Mouse (Mus musculus) liver, postnatal 0 days (tissue): ENCODE data around the gene Keap1. TPM values are rescaled to one million over a fixed set of nuclear protein-coding genes. Genes with fewer than 3 reads are reported as not detected.

Experiments used
- ATAC-seq: fragments of 200-750 bp; cut with Nextera tagmentation; 2 replicates; pipeline ENCODE4 v1.8.0; 2017; ENCODE audit warnings: mild to moderate bottlenecking, moderate library complexity
- DNase-seq: peaks from one replicate; pipeline ENCODE4 v3.0.0-alpha.2; 2016
- H3K27ac ChIP-seq: fragments of 300-500 bp; sonication (generic); 2 replicates; pipeline ENCODE4 v1.5.1; 2014; ENCODE audit warnings: antibody characterized with exemption, moderate library complexity, mild to moderate bottlenecking, low read depth
- H3K27me3 ChIP-seq: fragments of 300-500 bp; sonication (generic); 2 replicates; pipeline ENCODE4 v1.6.1; 2014; ENCODE audit warnings: low read length, control low read depth, mixed read lengths; ENCODE audit not compliant: insufficient read depth
- H3K36me3 ChIP-seq: fragments of 300-500 bp; sonication (generic); replicated peaks from 2 replicates; pipeline ENCODE4 v1.6.1; 2014; ENCODE audit warnings: mild to moderate bottlenecking, control low read depth, low read length, moderate library complexity, mixed read lengths; ENCODE audit not compliant: insufficient read depth
- H3K4me1 ChIP-seq: fragments of 300-500 bp; sonication (generic); 2 replicates; pipeline ENCODE4 v1.6.1; 2014; ENCODE audit warnings: antibody characterized with exemption, mild to moderate bottlenecking, control low read depth; ENCODE audit not compliant: insufficient read depth
- H3K4me2 ChIP-seq: fragments of 300-500 bp; sonication (generic); 2 replicates; pipeline ENCODE4 v1.6.1; 2014; ENCODE audit warnings: low read depth, mild to moderate bottlenecking, low read length, moderate library complexity, mixed read lengths
- H3K4me3 ChIP-seq: fragments of 300-500 bp; sonication (generic); 2 replicates; pipeline ENCODE4 v1.5.1; 2014; ENCODE audit warnings: low read depth, low read length
- H3K9ac ChIP-seq: fragments of 300-500 bp; sonication (generic); replicated peaks from 2 replicates; pipeline ENCODE4 v1.6.1; 2014; ENCODE audit warnings: mild to moderate bottlenecking, moderate library complexity
- H3K9me3 ChIP-seq: fragments of 300-500 bp; sonication (generic); 2 replicates; pipeline ENCODE4 v1.6.1; 2016; ENCODE audit warnings: mild to moderate bottlenecking, control low read depth, low read length, mixed read lengths
- CTCF ChIP-seq: sonication (generic); IDR thresholded peaks from 2 replicates; pipeline ENCODE4 v1.5.1; 2016; ENCODE audit warnings: antibody characterized with exemption, low read depth
- EP300 ChIP-seq: IDR thresholded peaks from 2 replicates; pipeline ENCODE4 v1.6.1; 2016; ENCODE audit warnings: antibody characterized with exemption, low read depth, mild to moderate bottlenecking
- WGBS: fragments of 180-500 bp; shearing (Covaris S2); extraction: QIAGEN DNeasy Blood & Tissue Kit; methylation state at CpG from one replicate; pipeline ENCODE4 v1.1.7; 2014; ENCODE audit not compliant: insufficient replicate concordance; 5-methylcytosine and 5-hydroxymethylcytosine counted together
- polyA plus RNA-seq: library from polyadenylated mRNA; unstranded; fragments of >200 nt; fragmentation: Nextera tagmentation; extraction: Ambion mirVana; gene quantifications from 2 replicates; pipeline ENCODE4 v1.2.1, GENCODE M21; 2015

Gene Keap1
- polyA plus RNA-seq, 1 experiment from 2014 or later = 26.5 TPM

- Histone ChIP-seq H3K36me3 (peaks cover 11% of the 10 kb centered on the region), H3K4me1 (peaks cover 8% of the 10 kb centered on the region), H3K4me3 (no peak overlapping the region), H3K27me3 (no peaks in the 10 kb centered on the region), H3K4me2 (no peak overlapping the region), H3K27ac (no peak overlapping the region), H3K9me3 (no peaks in the 10 kb centered on the region), H3K9ac (no peak overlapping the region)
- TF ChIP-seq CTCF = no peak
- ATAC-seq (no peak), DNase-seq (no peak)
- WGBS = 82% methylated on average over 3 of the region's 3 CpGs
Observed at GRCm38 (mm10) chr9:21190670-21191069, 48.5 kb downstream of the Keap1 start.

DNA sequence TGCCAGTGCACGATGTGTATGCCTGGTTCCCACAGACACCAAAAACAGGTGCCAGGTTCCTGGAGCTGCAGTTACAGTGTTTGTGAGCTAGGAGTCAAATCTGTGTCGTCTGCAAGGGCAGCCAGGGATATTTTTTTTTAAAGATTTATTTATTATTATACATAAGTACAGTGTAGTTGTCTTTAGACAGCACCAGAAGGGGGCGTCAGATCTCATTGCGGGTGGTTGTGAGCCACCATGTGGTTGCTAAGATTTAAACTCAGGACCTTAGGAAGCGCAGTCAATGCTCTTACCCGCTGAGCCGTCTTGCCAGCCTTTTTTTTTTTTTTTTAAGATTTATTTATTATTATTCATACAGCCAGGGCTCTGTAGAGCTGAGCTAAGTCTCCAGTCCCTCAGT, 49.3 kb downstream of the Keap1 start:
- WGBS = 42% methylated on average over 7 of the region's 7 CpGs
- no peaks in the 10 kb centered on the region for H3K27me3 ChIP-seq
- TF ChIP-seq CTCF = peak; percentile 44
- TF ChIP-seq EP300 = no peak
- H3K4me1 ChIP-seq = peaks cover 12% of the 10 kb centered on the region
- H3K9ac ChIP-seq = no peak overlapping the region
- no peak overlapping the region for H3K4me2 ChIP-seq
- H3K9me3 ChIP-seq = no peaks in the 10 kb centered on the region
- no peak for ATAC-seq
- no peak overlapping the region for H3K4me3 ChIP-seq
- no peak for DNase-seq
- no peak overlapping the region for H3K27ac ChIP-seq
- H3K36me3 ChIP-seq = peaks cover 11% of the 10 kb centered on the region

DNA sequence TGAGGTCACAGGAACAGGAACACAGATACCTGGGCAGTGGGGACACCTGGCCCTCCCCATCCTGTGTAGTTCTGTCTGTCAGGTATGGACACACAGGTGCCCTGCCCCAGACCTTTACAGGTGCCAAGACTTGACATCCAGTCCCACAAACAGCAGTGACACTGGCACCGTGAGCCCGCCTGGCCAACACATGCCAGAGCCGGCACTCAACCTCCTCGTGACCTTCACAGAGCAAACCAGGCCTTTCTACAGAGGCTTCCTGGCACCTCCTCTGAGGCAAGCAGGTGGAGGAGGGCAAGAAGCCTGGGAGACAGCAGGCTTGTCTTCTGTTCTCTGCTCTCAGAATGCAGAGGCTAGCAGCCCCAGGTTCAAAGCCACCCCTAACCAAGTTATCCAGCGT, 53.7 kb downstream of the Keap1 start:
- H3K27ac ChIP-seq = no peak overlapping the region
- 86% methylated on average over 5 of the region's 5 CpGs for WGBS

GRCm38 (mm10) chr9:21184733-21185132, 54.4 kb downstream of the Keap1 start:
- Histone ChIP-seq H3K27me3 (no peaks in the 10 kb centered on the region), H3K4me2 (peak overlapping the region; percentile 76), H3K4me1 (peaks cover 35% of the 10 kb centered on the region), H3K9me3 (no peaks in the 10 kb centered on the region), H3K27ac (no peak overlapping the region), H3K36me3 (no peaks in the 10 kb centered on the region), H3K9ac (no peak overlapping the region), H3K4me3 (peak overlapping the region; percentile 55; the same call in 1 of the 2 replicates)
- TF ChIP-seq EP300 (no peak), CTCF (no peak)
- ATAC-seq (no peak; the same call in 1 of the 2 replicates), DNase-seq (peak; percentile 61)
- WGBS = 50% methylated on average over 2 of the region's 2 CpGs

More for the DNA sequence above, 53.7 kb downstream of the Keap1 start:
- no peak for ATAC-seq
- no peak overlapping the region for H3K4me2 ChIP-seq
- TF ChIP-seq EP300 = no peak
- TF ChIP-seq CTCF = no peak
- DNase-seq = no peak
- no peak overlapping the region for H3K4me3 ChIP-seq
- H3K9ac ChIP-seq = no peak overlapping the region
- no peaks in the 10 kb centered on the region for H3K27me3 ChIP-seq
- peaks cover 35% of the 10 kb centered on the region for H3K4me1 ChIP-seq
- H3K9me3 ChIP-seq = no peaks in the 10 kb centered on the region
- H3K36me3 ChIP-seq = no peaks in the 10 kb centered on the region

DNA sequence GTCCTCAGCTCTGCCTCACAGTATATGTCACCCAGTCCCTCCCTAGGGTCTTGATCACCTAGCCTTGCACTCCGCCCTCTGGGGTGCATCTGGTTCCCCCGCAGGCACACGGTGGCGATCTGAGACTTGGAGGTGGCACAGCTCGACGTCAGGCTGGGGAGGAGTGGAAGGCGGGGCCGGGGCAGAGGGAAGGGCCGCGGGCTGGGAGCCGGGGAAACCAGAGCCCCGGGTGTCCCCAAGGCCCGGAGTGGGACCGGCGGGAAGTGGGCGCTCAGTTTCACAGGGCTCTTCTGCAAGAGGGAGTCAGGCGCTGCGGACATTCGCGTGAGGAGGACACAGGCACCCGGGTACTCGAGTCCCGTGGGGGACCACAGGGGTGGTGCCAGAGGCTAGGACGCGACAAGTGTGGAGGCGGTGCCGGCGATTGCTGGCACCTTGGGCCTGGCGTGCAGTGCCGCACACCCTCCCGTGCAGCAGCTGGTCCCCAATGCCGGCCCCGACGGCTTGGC, 55.2 kb downstream of the Keap1 start:
- Histone ChIP-seq H3K27ac (peak overlapping the region; percentile 39; the same call in 1 of the 2 replicates), H3K4me1 (peaks cover 35% of the 10 kb centered on the region), H3K4me2 (peak overlapping the region; percentile 76), H3K36me3 (no peaks in the 10 kb centered on the region), H3K9ac (peak overlapping the region; percentile 69), H3K27me3 (no peaks in the 10 kb centered on the region), H3K4me3 (peak overlapping the region; percentile 55), H3K9me3 (no peaks in the 10 kb centered on the region)
- TF ChIP-seq EP300 (no peak), CTCF (peak; percentile 37)
- 5% methylated on average over 34 of the region's 34 CpGs for WGBS
- ATAC-seq (peak; percentile 73), DNase-seq (peak; percentile 81)

GRCm38 (mm10) chr9:21183421-21183820, 55.7 kb downstream of the Keap1 start:
- no peaks in the 10 kb centered on the region for H3K27me3 ChIP-seq
- H3K9me3 ChIP-seq = no peaks in the 10 kb centered on the region
- no peak for DNase-seq
- H3K4me2 ChIP-seq = peak overlapping the region; percentile 76
- no peak overlapping the region for H3K9ac ChIP-seq
- no peak for ATAC-seq
- 43% methylated on average over 6 of the region's 6 CpGs for WGBS
- peak overlapping the region; percentile 55 for H3K4me3 ChIP-seq
- TF ChIP-seq EP300 = no peak
- no peak for TF ChIP-seq CTCF
- no peaks in the 10 kb centered on the region for H3K36me3 ChIP-seq
- peak overlapping the region; percentile 39; the same call in 1 of the 2 replicates for H3K27ac ChIP-seq
- H3K4me1 ChIP-seq = peaks cover 35% of the 10 kb centered on the region
